Mouse (Mus musculus) embryonic facial prominence, embryonic 10.5 days (tissue): ENCODE results near the gene Sumo3. TPM values are rescaled to one million over a fixed set of nuclear protein-coding genes. Genes with fewer than 3 reads are reported as not detected.

Experiments used
- microRNA counts: library from miRNA; unstranded; fragments of <30 nt; microRNA quantifications from one replicate; lab custom pipeline; 2017
- microRNA-seq: library from miRNA; unstranded; fragments of <30 nt; microRNA quantifications from one replicate; pipeline ENCODE4, GENCODE M21; 2017
- polyA plus RNA-seq: library from polyadenylated mRNA; unstranded; fragments of >200 nt; fragmentation: Nextera tagmentation; extraction: Ambion mirVana; gene quantifications from 2 replicates; pipeline ENCODE4 v1.2.1, GENCODE M21; 2016

The Sumo3 gene
- polyA plus RNA-seq, 1 experiment from 2014 or later = 445 TPM

MicroRNA genes within 50 kb of the gene (microRNA counts, 519-probe panel; counts per million panel counts)
- 188 counts per million, percentile 57 among the panel's probes with 10 or more counts for microRNA mmu-miR-1930 (lab: Ali Mortazavi, UCI)

Small RNA genes lying within 50 kb of the gene (microRNA-seq; reads per million reads assigned to microRNA genes)
- gene Mir1930 = 24.1 reads per million, percentile 32 among the genes with 10 or more reads in this experiment

Other genes starting within 250 kb of the Sumo3 start
- gene Adarb1, start 187.8 kb upstream of the Sumo3 start, polyA plus RNA-seq = 5.1 and 6.8 TPM in 2 replicates
- gene Fam207a, start 90.3 kb upstream of the Sumo3 start, polyA plus RNA-seq = 43.9 and 46.9 TPM in 2 replicates
- gene Itgb2, start 75.8 kb upstream of the Sumo3 start, polyA plus RNA-seq = 0.60 and 1.3 TPM in 2 replicates
- gene Pttg1ip, start 24.4 kb upstream of the Sumo3 start, polyA plus RNA-seq = 65.6 and 71.0 TPM in 2 replicates
- 1.9 and 8.0 TPM in 2 replicates for gene Gm49325, start 100 bp downstream of the Sumo3 start, polyA plus RNA-seq
- gene Ube2g2, start 16.2 kb downstream of the Sumo3 start, polyA plus RNA-seq = 98.9 and 101 TPM in 2 replicates
- 0.97 and 1.2 TPM in 2 replicates for gene Tspear, start 80.5 kb downstream of the Sumo3 start, polyA plus RNA-seq
- not detected in 2 replicates for gene Gm19402, start 84.7 kb downstream of the Sumo3 start, polyA plus RNA-seq
- not detected in 2 replicates for gene Gm9508, start 91.1 kb downstream of the Sumo3 start, polyA plus RNA-seq
- not detected in 2 replicates for gene Gm10272, start 100.5 kb downstream of the Sumo3 start, polyA plus RNA-seq
- gene Gm10024, start 105.4 kb downstream of the Sumo3 start, polyA plus RNA-seq = not detected in 2 replicates
- gene Gm10142, start 109.7 kb downstream of the Sumo3 start, polyA plus RNA-seq = not detected in 2 replicates
- gene Krtap12-1, start 114.5 kb downstream of the Sumo3 start, polyA plus RNA-seq = not detected in 2 replicates
- gene Gm10100, start 120.4 kb downstream of the Sumo3 start, polyA plus RNA-seq = not detected in 2 replicates
- not detected in 2 replicates for gene Gm18596, start 136.5 kb downstream of the Sumo3 start, polyA plus RNA-seq
- gene Gm9736, start 145.3 kb downstream of the Sumo3 start, polyA plus RNA-seq = not detected in 2 replicates
- gene Gm3233, start 153.6 kb downstream of the Sumo3 start, polyA plus RNA-seq = not detected in 2 replicates
- not detected in 2 replicates for gene Gm3238, start 165.2 kb downstream of the Sumo3 start, polyA plus RNA-seq
- not detected in 2 replicates for gene Gm7138, start 170.8 kb downstream of the Sumo3 start, polyA plus RNA-seq
- gene Gm3250, start 176.4 kb downstream of the Sumo3 start, polyA plus RNA-seq = not detected in 2 replicates
- gene Gm7137, start 182.1 kb downstream of the Sumo3 start, polyA plus RNA-seq = not detected in 2 replicates
- gene Gm9639, start 189.0 kb downstream of the Sumo3 start, polyA plus RNA-seq = not detected in 2 replicates
- gene Gm19668, start 193.0 kb downstream of the Sumo3 start, polyA plus RNA-seq = not detected in 2 replicates
- gene Gm9507, start 205.7 kb downstream of the Sumo3 start, polyA plus RNA-seq = not detected in 2 replicates
- gene Gm2696, start 208.6 kb downstream of the Sumo3 start, polyA plus RNA-seq = not detected in 2 replicates
- gene Krtap10-4, start 221.0 kb downstream of the Sumo3 start, polyA plus RNA-seq = not detected in 2 replicates
- not detected in 2 replicates for gene Krtap10-10, start 229.8 kb downstream of the Sumo3 start, polyA plus RNA-seq
- gene Gm36176, start 240.7 kb downstream of the Sumo3 start, polyA plus RNA-seq = not detected in 2 replicates
- not detected in 2 replicates for gene Gm10318, start 246.8 kb downstream of the Sumo3 start, polyA plus RNA-seq